Mouse (Mus musculus) thymus, adult 2 months (tissue): ENCODE data around the gene Igfbp2.

ENCODE experiments used
- CTCF ChIP-seq: fragments of 200-500 bp; IDR thresholded peaks from 2 replicates; pipeline ENCODE4 v1.5.1; 2012; ENCODE audit warnings: mild to moderate bottlenecking, control low read depth, low read length, moderate library complexity, borderline replicate concordance; ENCODE audit not compliant: control insufficient read depth, poor library complexity, insufficient read depth; ENCODE audit errors: extremely low read depth
- POLR2A ChIP-seq: fragments of 200-500 bp; IDR thresholded peaks from 2 replicates; pipeline ENCODE4 v1.6.1; 2012; ENCODE audit warnings: mild to moderate bottlenecking, low read length, control low read depth, moderate library complexity; ENCODE audit not compliant: control insufficient read depth, poor library complexity, insufficient read depth; ENCODE audit errors: extremely low read depth

GRCm38 (mm10) chr1:72857142-72857541, 32.8 kb downstream of the Igfbp2 start:
- TF ChIP-seq CTCF (no peak), POLR2A (no peak)
